Comparison of ENCODE assay signal across 11 mouse cellular contexts in genomic region chrX:166172041-166172440, GRCm38 (mm10). TPM values are rescaled to one million over a fixed set of nuclear protein-coding genes. Genes with fewer than 3 reads are reported as not detected.
DNase-seq lines count a peak whose midpoint lies in the region; ATAC-seq and TF ChIP-seq lines count a peak whose summit lies in the region.
"Had no signal": no experiment of that assay in that cellular context is flagged by ENCODE, and none has a peak within 500 bp of the region (broad histone marks: within the 10 kb centered on the region; RNA-seq: fewer than 3 reads in every experiment).

No protein-coding gene starts in this region.

- H3K36me3 ChIP-seq in heart, embryonic 13.5 days = no peaks in the 10 kb centered on the region
- no peaks in the 10 kb centered on the region for H3K36me3 ChIP-seq in lung, postnatal 0 days (ENCODE audit: insufficient read depth, low read length)
- no peaks in the 10 kb centered on the region for H3K36me3 ChIP-seq in forebrain, embryonic 15.5 days
- no peaks in the 10 kb centered on the region for H3K36me3 ChIP-seq in neural tube, embryonic 15.5 days
- H3K36me3 ChIP-seq: heart, embryonic 10.5 days had no signal

- ATAC-seq in heart, embryonic 13.5 days (ENCODE audit: extremely low read depth, insufficient number of reproducible peaks, low FRiP score, low TSS enrichment) = no peak
- ATAC-seq in lung, postnatal 0 days = no peak
- ATAC-seq in forebrain, embryonic 15.5 days (replicated peaks) = no peak
- ATAC-seq in neural tube, embryonic 15.5 days (ENCODE audit: low FRiP score) = no peak
- ATAC-seq in megakaryocyte-erythroid progenitor cell, adult 5-6 weeks (replicated peaks; ENCODE audit: low FRiP score, low TSS enrichment, poor library complexity, severe bottlenecking) = no peak
- no peak for ATAC-seq in monocyte, adult 5-6 weeks (replicated peaks; ENCODE audit: insufficient number of reproducible peaks, low FRiP score, low TSS enrichment, poor library complexity, severe bottlenecking)

- no peak overlapping the region for H3K9ac ChIP-seq in heart, embryonic 13.5 days
- H3K9ac ChIP-seq in lung, postnatal 0 days (replicated peaks; ENCODE audit: low read depth) = no peak overlapping the region
- no peak overlapping the region for H3K9ac ChIP-seq in forebrain, embryonic 15.5 days (replicated peaks)
- H3K9ac ChIP-seq in neural tube, embryonic 15.5 days (replicated peaks) = no peak overlapping the region

- 30% methylated on average over 4 of the region's 4 CpGs for WGBS in heart, embryonic 13.5 days
- WGBS in lung, postnatal 0 days = 39% methylated on average over 4 of the region's 4 CpGs
- WGBS in forebrain, embryonic 15.5 days = 38% methylated on average over 4 of the region's 4 CpGs
- WGBS in neural tube, embryonic 15.5 days = 51% methylated on average over 4 of the region's 4 CpGs

- no peak for TF ChIP-seq CTCF in lung, postnatal 0 days (IDR thresholded peaks at IDR 0.05)

- no peaks in the 10 kb centered on the region for H3K27me3 ChIP-seq in heart, embryonic 13.5 days (replicated peaks)
- no peaks in the 10 kb centered on the region for H3K27me3 ChIP-seq in lung, postnatal 0 days (replicated peaks; ENCODE audit: insufficient read depth, low read length)
- H3K27me3 ChIP-seq in forebrain, embryonic 15.5 days = no peaks in the 10 kb centered on the region
- no peaks in the 10 kb centered on the region for H3K27me3 ChIP-seq in neural tube, embryonic 15.5 days (replicated peaks)

- TF ChIP-seq EP300 in lung, postnatal 0 days (IDR thresholded peaks at IDR 0.05) = no peak

- peak overlapping the region; percentile 30 for H3K4me2 ChIP-seq in heart, embryonic 13.5 days
- no peak overlapping the region for H3K4me2 ChIP-seq in lung, postnatal 0 days (replicated peaks; ENCODE audit: low read depth, low read length)
- peak overlapping the region; percentile 40 for H3K4me2 ChIP-seq in forebrain, embryonic 15.5 days (replicated peaks)
- H3K4me2 ChIP-seq in neural tube, embryonic 15.5 days = peak overlapping the region; percentile 54; the same call in 1 of the 2 replicates

- H3K4me1 ChIP-seq in heart, embryonic 13.5 days = peaks cover 11% of the 10 kb centered on the region; the same call in 1 of the 2 replicates
- H3K4me1 ChIP-seq in lung, postnatal 0 days (ENCODE audit: insufficient read depth, low read depth, low read length) = no peaks in the 10 kb centered on the region
- H3K4me1 ChIP-seq in forebrain, embryonic 15.5 days = peaks cover 26% of the 10 kb centered on the region
- peaks cover 3% of the 10 kb centered on the region; the same call in 1 of the 2 replicates for H3K4me1 ChIP-seq in neural tube, embryonic 15.5 days
- H3K4me1 ChIP-seq: heart, embryonic 10.5 days had no signal

- no peak for DNase-seq in heart, postnatal 4 days
- peak; percentile 17 for DNase-seq in lung, postnatal 0 days (ENCODE audit: low spot score)
- no peak for DNase-seq in lung, postnatal 4 days
- DNase-seq: kidney, postnatal 25 days; lung, postnatal 36 days had no signal

- no peaks in the 10 kb centered on the region for H3K9me3 ChIP-seq in heart, embryonic 13.5 days
- H3K9me3 ChIP-seq in lung, postnatal 0 days (ENCODE audit: low read length) = no peaks in the 10 kb centered on the region
- H3K9me3 ChIP-seq in forebrain, embryonic 15.5 days = no peaks in the 10 kb centered on the region
- H3K9me3 ChIP-seq in neural tube, embryonic 15.5 days (replicated peaks) = no peaks in the 10 kb centered on the region
- H3K9me3 ChIP-seq: heart, embryonic 10.5 days had no signal

- H3K27ac ChIP-seq in heart, embryonic 13.5 days (replicated peaks) = 0 out of 2 replicates have a peak overlapping the region, but pooled peaks have one; percentile 12
- no peak overlapping the region for H3K27ac ChIP-seq in lung, postnatal 0 days (ENCODE audit: low read length)
- H3K27ac ChIP-seq in forebrain, embryonic 15.5 days (replicated peaks) = peak overlapping the region; percentile 89
- no peak overlapping the region for H3K27ac ChIP-seq in neural tube, embryonic 15.5 days (replicated peaks)
- H3K27ac ChIP-seq: heart, embryonic 10.5 days had no signal

- H3K4me3 ChIP-seq in heart, embryonic 13.5 days = no peak overlapping the region
- H3K4me3 ChIP-seq in lung, postnatal 0 days (ENCODE audit: low read depth, low read length) = no peak overlapping the region
- H3K4me3 ChIP-seq in forebrain, embryonic 15.5 days = peak overlapping the region; percentile 55; the same call in 1 of the 2 replicates
- no peak overlapping the region for H3K4me3 ChIP-seq in neural tube, embryonic 15.5 days (replicated peaks)
- H3K4me3 ChIP-seq: heart, embryonic 10.5 days had no signal

RNA-seq across cellular contexts. Expression of gene Gemin8, which starts 1.8 kb away (rescaled TPM):
- polyA plus RNA-seq in heart, embryonic 13.5 days (2015; fragmentation: Nextera tagmentation; extraction: Ambion mirVana) = 8.3 and 9.1 TPM in 2 replicates
- total RNA-seq in heart, postnatal 4 days (2021) = 1 to 10 TPM; 4.3 to 4.9 TPM
- 7.9 and 9.5 TPM in 2 replicates for polyA plus RNA-seq in lung, postnatal 0 days (2015; fragmentation: Nextera tagmentation; extraction: Ambion mirVana)
- 11.0 and 11.4 TPM in 2 replicates for polyA plus RNA-seq in forebrain, embryonic 15.5 days (2015; fragmentation: Nextera tagmentation; extraction: Ambion mirVana)
- 6.2 and 10.0 TPM in 2 replicates for polyA plus RNA-seq in neural tube, embryonic 15.5 days (2015; fragmentation: Nextera tagmentation; extraction: Ambion mirVana)
- total RNA-seq in megakaryocyte-erythroid progenitor cell, adult 5-6 weeks (2014; fragmentation: Nextera tagmentation) = 29.1 and 30.3 TPM in 2 replicates
- total RNA-seq in megakaryocyte-erythroid progenitor cell, adult 5-6 weeks (2017) = 26.6 and 31.8 TPM in 2 replicates
- total RNA-seq in monocyte, adult 5-6 weeks (2017) = 1.1 TPM in 1 of 3 replicates, not detected in the others

Comparison
In these comparisons a context has a peak if more than half of its experiments do, and no peak if none do; other contexts are left out.
1. H3K27ac ChIP-seq: peak in heart, embryonic 13.5 days (single experiment) and forebrain, embryonic 15.5 days (single experiment); none in lung, postnatal 0 days (single experiment) and neural tube, embryonic 15.5 days (single experiment).